Mouse (Mus musculus): Measurements from ENCODE around the gene Zc3h12a. TPM values are rescaled to one million over a fixed set of nuclear protein-coding genes. Genes with fewer than 3 reads are reported as not detected.

The Zc3h12a gene
- polyA plus RNA-seq (2012; rRNA removed): 4.4 and 5.3 TPM in 2 replicates

GRCm38 (mm10) chr4:125127305-125128084 is at the start of gene Zc3h12a:
TSS of gene Zc3h12a (minus strand) at chr4:125127840.
- H3K27ac ChIP-seq (ENCODE audit: insufficient read depth, low read depth, low read length): peak within 1 kb of the TSS; percentile 95

GRCm38 (mm10) chr4:125176639-125177165 is 49.1 kb upstream of the Zc3h12a start:
- Histone ChIP-seq H3K36me3 (ENCODE audit: control insufficient read depth, insufficient read depth, low read length) (no peaks in the 10 kb centered on the region), H3K27ac (ENCODE audit: insufficient read depth, low read depth, low read length) (no peak overlapping the region), H3K4me3 (ENCODE audit: insufficient read depth, low read depth, low read length) (no peak overlapping the region), H3K27me3 (replicated peaks; ENCODE audit: control insufficient read depth, insufficient read depth, low read length) (no peaks in the 10 kb centered on the region), H3K4me1 (ENCODE audit: control insufficient read depth, insufficient read depth, low read length) (0 out of 2 replicates have a peak, but pooled peaks cover 3% of the 10 kb centered on the region)
- DNase-seq: peak; percentile 59
- TF ChIP-seq CTCF (conservative IDR thresholded peaks at IDR 0.05; ENCODE audit: insufficient read depth, insufficient read length, low read depth, low read length) (no peak), POLR2A (IDR thresholded peaks at IDR 0.05; ENCODE audit: low read depth, low read length) (no peak)
- 28% methylated on average over 13 of the region's 13 CpGs for WGBS

More at GRCm38 (mm10) chr4:125127305-125128084, at the start of gene Zc3h12a:
- WGBS: under 1% methylated on average over 62 of the region's 62 CpGs
- H3K4me3 ChIP-seq (ENCODE audit: insufficient read depth, low read depth, low read length): peak within 1 kb of the TSS; percentile 95
- peaks cover 42% of the 10 kb centered on the region for H3K4me1 ChIP-seq (ENCODE audit: control insufficient read depth, insufficient read depth, low read length)
- H3K36me3 ChIP-seq (ENCODE audit: control insufficient read depth, insufficient read depth, low read length): no peaks in the 10 kb centered on the region
- peak; percentile 95 for DNase-seq
- TF ChIP-seq POLR2A (IDR thresholded peaks at IDR 0.05; ENCODE audit: low read depth, low read length) (peak; percentile 89), CTCF (conservative IDR thresholded peaks at IDR 0.05; ENCODE audit: insufficient read depth, insufficient read length, low read depth, low read length) (no peak)
- H3K27me3 ChIP-seq (replicated peaks; ENCODE audit: control insufficient read depth, insufficient read depth, low read length): no peaks in the 10 kb centered on the region

- H3K4me1 ChIP-seq (ENCODE audit: control insufficient read depth, insufficient read depth, low read length): 0 out of 2 replicates have a peak, but pooled peaks cover 3% of the 10 kb centered on the region
- H3K27me3 ChIP-seq (replicated peaks; ENCODE audit: control insufficient read depth, insufficient read depth, low read length): no peaks in the 10 kb centered on the region
- no peak for TF ChIP-seq CTCF (conservative IDR thresholded peaks at IDR 0.05; ENCODE audit: insufficient read depth, insufficient read length, low read depth, low read length)
- TF ChIP-seq POLR2A (IDR thresholded peaks at IDR 0.05; ENCODE audit: low read depth, low read length): no peak
- H3K36me3 ChIP-seq (ENCODE audit: control insufficient read depth, insufficient read depth, low read length): no peaks in the 10 kb centered on the region
- no peak overlapping the region for H3K27ac ChIP-seq (ENCODE audit: insufficient read depth, low read depth, low read length)
- no peak overlapping the region for H3K4me3 ChIP-seq (ENCODE audit: insufficient read depth, low read depth, low read length)
- no peak for DNase-seq
- 88% methylated on average over 5 of the region's 5 CpGs for WGBS
These were observed 48.5 kb upstream of the Zc3h12a start for GRCm38 (mm10) chr4:125176190-125176589.

GRCm38 (mm10) chr4:125175591-125175990 is 48.0 kb upstream of the Zc3h12a start:
- Histone ChIP-seq H3K4me3 (ENCODE audit: insufficient read depth, low read depth, low read length) (no peak overlapping the region), H3K27ac (ENCODE audit: insufficient read depth, low read depth, low read length) (0 out of 2 replicates have a peak overlapping the region, but pooled peaks have one; percentile 14), H3K27me3 (replicated peaks; ENCODE audit: control insufficient read depth, insufficient read depth, low read length) (no peaks in the 10 kb centered on the region), H3K4me1 (ENCODE audit: control insufficient read depth, insufficient read depth, low read length) (0 out of 2 replicates have a peak, but pooled peaks cover 3% of the 10 kb centered on the region), H3K36me3 (ENCODE audit: control insufficient read depth, insufficient read depth, low read length) (no peaks in the 10 kb centered on the region)
- peak; percentile 74 for DNase-seq
- TF ChIP-seq CTCF (conservative IDR thresholded peaks at IDR 0.05; ENCODE audit: insufficient read depth, insufficient read length, low read depth, low read length) (no peak), POLR2A (IDR thresholded peaks at IDR 0.05; ENCODE audit: low read depth, low read length) (no peak)
- WGBS: 44% methylated on average over 2 of the region's 2 CpGs

- DNase-seq: peak; percentile 55
- Histone ChIP-seq H3K27ac (ENCODE audit: insufficient read depth, low read depth, low read length) (0 out of 2 replicates have a peak overlapping the region, but pooled peaks have one; percentile 10), H3K36me3 (ENCODE audit: control insufficient read depth, insufficient read depth, low read length) (no peaks in the 10 kb centered on the region), H3K27me3 (replicated peaks; ENCODE audit: control insufficient read depth, insufficient read depth, low read length) (no peaks in the 10 kb centered on the region), H3K4me3 (ENCODE audit: insufficient read depth, low read depth, low read length) (no peak overlapping the region), H3K4me1 (ENCODE audit: control insufficient read depth, insufficient read depth, low read length) (0 out of 2 replicates have a peak, but pooled peaks cover 3% of the 10 kb centered on the region)
- no peak for TF ChIP-seq POLR2A (IDR thresholded peaks at IDR 0.05; ENCODE audit: low read depth, low read length)
- no peak for TF ChIP-seq CTCF (conservative IDR thresholded peaks at IDR 0.05; ENCODE audit: insufficient read depth, insufficient read length, low read depth, low read length)
- 64% methylated on average over 5 of the region's 5 CpGs for WGBS
These were observed 47.0 kb upstream of the Zc3h12a start for GRCm38 (mm10) chr4:125174516-125175185.

GRCm38 (mm10) chr4:125173150-125173549 is 45.5 kb upstream of the Zc3h12a start:
- 76% methylated on average over 5 of the region's 5 CpGs for WGBS
- Histone ChIP-seq H3K4me1 (ENCODE audit: control insufficient read depth, insufficient read depth, low read length) (0 out of 2 replicates have a peak, but pooled peaks cover 3% of the 10 kb centered on the region), H3K36me3 (ENCODE audit: control insufficient read depth, insufficient read depth, low read length) (no peaks in the 10 kb centered on the region), H3K27ac (ENCODE audit: insufficient read depth, low read depth, low read length) (no peak overlapping the region), H3K4me3 (ENCODE audit: insufficient read depth, low read depth, low read length) (no peak overlapping the region), H3K27me3 (replicated peaks; ENCODE audit: control insufficient read depth, insufficient read depth, low read length) (no peaks in the 10 kb centered on the region)
- no peak for DNase-seq
- TF ChIP-seq POLR2A (IDR thresholded peaks at IDR 0.05; ENCODE audit: low read depth, low read length): no peak
- TF ChIP-seq CTCF (conservative IDR thresholded peaks at IDR 0.05; ENCODE audit: insufficient read depth, insufficient read length, low read depth, low read length): no peak

Data from kidney, adult 2 months (tissue).